Mouse (Mus musculus): ENCODE measurements at regions not wholly inside any gene's neighbourhood (a gene's known extent, or its start where the extent isn't known, plus 50 kb on each side); places are given as distances from the start of the nearest gene placed in this dataset.
A peak's percentile ranks its signal among the peaks of the same experiment; 100 is the strongest.

- no peaks in the 10 kb centered on the region for H3K4me1 ChIP-seq (ENCODE audit: control insufficient read depth, insufficient read depth, low read length)
- H3K27ac ChIP-seq (ENCODE audit: insufficient read depth, low read length): no peak overlapping the region
- no peak for TF ChIP-seq POLR2A (IDR thresholded peaks at IDR 0.05; ENCODE audit: low read depth, low read length)
- TF ChIP-seq CTCF (IDR thresholded peaks at IDR 0.05; ENCODE audit: borderline replicate concordance, insufficient read depth, low read length): no peak
- H3K4me3 ChIP-seq (ENCODE audit: insufficient read depth, low read length): no peak overlapping the region
Measured at GRCm38 (mm10) chr9:116252788-116253187, 77.6 kb upstream of the Tgfbr2 start.

- H3K27ac ChIP-seq (ENCODE audit: insufficient read depth, low read length): no peak overlapping the region
- H3K4me1 ChIP-seq (ENCODE audit: control insufficient read depth, insufficient read depth, low read length): no peaks in the 10 kb centered on the region
- no peak for TF ChIP-seq POLR2A (IDR thresholded peaks at IDR 0.05; ENCODE audit: low read depth, low read length)
- TF ChIP-seq CTCF (IDR thresholded peaks at IDR 0.05; ENCODE audit: borderline replicate concordance, insufficient read depth, low read length): no peak
- H3K4me3 ChIP-seq (ENCODE audit: insufficient read depth, low read length): no peak overlapping the region
Measured at GRCm38 (mm10) chr9:116249791-116250190, 74.6 kb upstream of the Tgfbr2 start.

- no peak overlapping the region for H3K27ac ChIP-seq (ENCODE audit: insufficient read depth, low read length)
- H3K4me3 ChIP-seq (ENCODE audit: insufficient read depth, low read length): no peak overlapping the region
- no peak for TF ChIP-seq CTCF (IDR thresholded peaks at IDR 0.05; ENCODE audit: borderline replicate concordance, insufficient read depth, low read length)
- no peak for TF ChIP-seq POLR2A (IDR thresholded peaks at IDR 0.05; ENCODE audit: low read depth, low read length)
- no peaks in the 10 kb centered on the region; the same call in 1 of the 2 replicates for H3K4me1 ChIP-seq (ENCODE audit: control insufficient read depth, insufficient read depth, low read length)
Measured at GRCm38 (mm10) chr9:116245136-116245535, 70.0 kb upstream of the Tgfbr2 start.

GRCm38 (mm10) chr9:116244619-116244899 lies 69.4 kb upstream of the Tgfbr2 start:
- H3K4me3 ChIP-seq (ENCODE audit: insufficient read depth, low read length): no peak overlapping the region
- TF ChIP-seq CTCF (IDR thresholded peaks at IDR 0.05; ENCODE audit: borderline replicate concordance, insufficient read depth, low read length): no peak
- TF ChIP-seq POLR2A (IDR thresholded peaks at IDR 0.05; ENCODE audit: low read depth, low read length): no peak
- H3K4me1 ChIP-seq (ENCODE audit: control insufficient read depth, insufficient read depth, low read length): no peaks in the 10 kb centered on the region; the same call in 1 of the 2 replicates
- H3K27ac ChIP-seq (ENCODE audit: insufficient read depth, low read length): no peak overlapping the region

GRCm38 (mm10) chr9:116243775-116244618 lies 68.8 kb upstream of the Tgfbr2 start:
- no peak overlapping the region for H3K4me3 ChIP-seq (ENCODE audit: insufficient read depth, low read length)
- TF ChIP-seq POLR2A (IDR thresholded peaks at IDR 0.05; ENCODE audit: low read depth, low read length): no peak
- TF ChIP-seq CTCF (IDR thresholded peaks at IDR 0.05; ENCODE audit: borderline replicate concordance, insufficient read depth, low read length): no peak
- H3K4me1 ChIP-seq (ENCODE audit: control insufficient read depth, insufficient read depth, low read length): no peaks in the 10 kb centered on the region; the same call in 1 of the 2 replicates
- H3K27ac ChIP-seq (ENCODE audit: insufficient read depth, low read length): no peak overlapping the region

GRCm38 (mm10) chr9:116241933-116242526 lies 66.9 kb upstream of the Tgfbr2 start:
- H3K4me3 ChIP-seq (ENCODE audit: insufficient read depth, low read length): no peak overlapping the region
- no peaks in the 10 kb centered on the region; the same call in 1 of the 2 replicates for H3K4me1 ChIP-seq (ENCODE audit: control insufficient read depth, insufficient read depth, low read length)
- no peak overlapping the region for H3K27ac ChIP-seq (ENCODE audit: insufficient read depth, low read length)
- no peak for TF ChIP-seq POLR2A (IDR thresholded peaks at IDR 0.05; ENCODE audit: low read depth, low read length)
- no peak for TF ChIP-seq CTCF (IDR thresholded peaks at IDR 0.05; ENCODE audit: borderline replicate concordance, insufficient read depth, low read length)

- Histone ChIP-seq H3K4me3 (ENCODE audit: insufficient read depth, low read length) (no peak overlapping the region), H3K4me1 (ENCODE audit: control insufficient read depth, insufficient read depth, low read length) (no peaks in the 10 kb centered on the region; the same call in 1 of the 2 replicates), H3K27ac (ENCODE audit: insufficient read depth, low read length) (no peak overlapping the region)
- TF ChIP-seq POLR2A (IDR thresholded peaks at IDR 0.05; ENCODE audit: low read depth, low read length) (no peak), CTCF (IDR thresholded peaks at IDR 0.05; ENCODE audit: borderline replicate concordance, insufficient read depth, low read length) (no peak)
Measured at GRCm38 (mm10) chr9:116241290-116241689, 66.1 kb upstream of the Tgfbr2 start.

GRCm38 (mm10) chr9:116236836-116237235 lies 61.7 kb upstream of the Tgfbr2 start:
- TF ChIP-seq POLR2A (IDR thresholded peaks at IDR 0.05; ENCODE audit: low read depth, low read length): no peak
- TF ChIP-seq CTCF (IDR thresholded peaks at IDR 0.05; ENCODE audit: borderline replicate concordance, insufficient read depth, low read length): no peak
- Histone ChIP-seq H3K4me1 (ENCODE audit: control insufficient read depth, insufficient read depth, low read length) (peaks cover 5% of the 10 kb centered on the region), H3K27ac (ENCODE audit: insufficient read depth, low read length) (no peak overlapping the region), H3K4me3 (ENCODE audit: insufficient read depth, low read length) (no peak overlapping the region)

- no peak for TF ChIP-seq POLR2A (IDR thresholded peaks at IDR 0.05; ENCODE audit: low read depth, low read length)
- no peak for TF ChIP-seq CTCF (IDR thresholded peaks at IDR 0.05; ENCODE audit: borderline replicate concordance, insufficient read depth, low read length)
- Histone ChIP-seq H3K27ac (ENCODE audit: insufficient read depth, low read length) (peak overlapping the region; percentile 74; the same call in 1 of the 2 replicates), H3K4me1 (ENCODE audit: control insufficient read depth, insufficient read depth, low read length) (peaks cover 7% of the 10 kb centered on the region), H3K4me3 (ENCODE audit: insufficient read depth, low read length) (no peak overlapping the region)
Measured at GRCm38 (mm10) chr9:116234170-116234569, 59.0 kb upstream of the Tgfbr2 start.

GRCm38 (mm10) chr9:116232386-116232785 lies 57.2 kb upstream of the Tgfbr2 start:
- peak overlapping the region; percentile 63; the same call in 1 of the 2 replicates for H3K27ac ChIP-seq (ENCODE audit: insufficient read depth, low read length)
- TF ChIP-seq POLR2A (IDR thresholded peaks at IDR 0.05; ENCODE audit: low read depth, low read length) (no peak), CTCF (IDR thresholded peaks at IDR 0.05; ENCODE audit: borderline replicate concordance, insufficient read depth, low read length) (no peak)

More at GRCm38 (mm10) chr9:116232386-116232785, 57.2 kb upstream of the Tgfbr2 start:
- Histone ChIP-seq H3K4me3 (ENCODE audit: insufficient read depth, low read length) (no peak overlapping the region), H3K4me1 (ENCODE audit: control insufficient read depth, insufficient read depth, low read length) (peaks cover 7% of the 10 kb centered on the region)

Data from embryonic fibroblast, embryonic 13.5 days (primary cell).